Mouse (Mus musculus) thymus, adult 2 months (tissue): ENCODE data around the gene Rfx1. TPM values are rescaled to one million over a fixed set of nuclear protein-coding genes. Genes with fewer than 3 reads are reported as not detected.

Experiments used
- DNase-seq: peaks from one replicate; pipeline ENCODE4 v3.0.0; 2021
- H3K27ac ChIP-seq: fragments of 200-500 bp; 2 replicates; pipeline ENCODE4 v1.5.1; 2012; ENCODE audit warnings: low read length, control low read depth; ENCODE audit not compliant: control insufficient read depth, insufficient read depth
- H3K27me3 ChIP-seq: fragments of 200-500 bp; 2 replicates; pipeline ENCODE4 v1.6.1; 2012; ENCODE audit warnings: mild to moderate bottlenecking, low read length, moderate library complexity, mixed read lengths; ENCODE audit not compliant: control insufficient read depth, insufficient read depth
- H3K36me3 ChIP-seq: fragments of 200-500 bp; 2 replicates; pipeline ENCODE4 v1.6.1; 2012; ENCODE audit warnings: mild to moderate bottlenecking, low read length, moderate library complexity; ENCODE audit not compliant: control insufficient read depth, insufficient read depth
- H3K4me1 ChIP-seq: fragments of 200-500 bp; replicated peaks from 2 replicates; pipeline ENCODE4 v1.6.1; 2012; ENCODE audit warnings: low read length; ENCODE audit not compliant: control insufficient read depth, insufficient read depth
- H3K4me3 ChIP-seq: fragments of 200-500 bp; 2 replicates; pipeline ENCODE4 v1.5.1; 2012; ENCODE audit warnings: mild to moderate bottlenecking, low read length, control low read depth, moderate library complexity; ENCODE audit not compliant: control insufficient read depth, insufficient read depth
- CTCF ChIP-seq: fragments of 200-500 bp; IDR thresholded peaks from 2 replicates; pipeline ENCODE4 v1.5.1; 2012; ENCODE audit warnings: mild to moderate bottlenecking, control low read depth, low read length, moderate library complexity, borderline replicate concordance; ENCODE audit not compliant: control insufficient read depth, poor library complexity, insufficient read depth; ENCODE audit errors: extremely low read depth
- POLR2A ChIP-seq: fragments of 200-500 bp; IDR thresholded peaks from 2 replicates; pipeline ENCODE4 v1.6.1; 2012; ENCODE audit warnings: mild to moderate bottlenecking, low read length, control low read depth, moderate library complexity; ENCODE audit not compliant: control insufficient read depth, poor library complexity, insufficient read depth; ENCODE audit errors: extremely low read depth
- WGBS: fragments of 180-500 bp; shearing (Covaris S2); methylation state at CpG from one replicate; pipeline ENCODE4 v1.1.7; 2018; 5-methylcytosine and 5-hydroxymethylcytosine counted together
- polyA plus RNA-seq: library from polyadenylated mRNA; depleted of rRNA; stranded (reverse); fragments of >200 nt; gene quantifications from 2 replicates; pipeline ENCODE4 v1.2.3, GENCODE M21; 2012

Gene Rfx1
- polyA plus RNA-seq, 1 experiment = 76.1 TPM

DNA sequence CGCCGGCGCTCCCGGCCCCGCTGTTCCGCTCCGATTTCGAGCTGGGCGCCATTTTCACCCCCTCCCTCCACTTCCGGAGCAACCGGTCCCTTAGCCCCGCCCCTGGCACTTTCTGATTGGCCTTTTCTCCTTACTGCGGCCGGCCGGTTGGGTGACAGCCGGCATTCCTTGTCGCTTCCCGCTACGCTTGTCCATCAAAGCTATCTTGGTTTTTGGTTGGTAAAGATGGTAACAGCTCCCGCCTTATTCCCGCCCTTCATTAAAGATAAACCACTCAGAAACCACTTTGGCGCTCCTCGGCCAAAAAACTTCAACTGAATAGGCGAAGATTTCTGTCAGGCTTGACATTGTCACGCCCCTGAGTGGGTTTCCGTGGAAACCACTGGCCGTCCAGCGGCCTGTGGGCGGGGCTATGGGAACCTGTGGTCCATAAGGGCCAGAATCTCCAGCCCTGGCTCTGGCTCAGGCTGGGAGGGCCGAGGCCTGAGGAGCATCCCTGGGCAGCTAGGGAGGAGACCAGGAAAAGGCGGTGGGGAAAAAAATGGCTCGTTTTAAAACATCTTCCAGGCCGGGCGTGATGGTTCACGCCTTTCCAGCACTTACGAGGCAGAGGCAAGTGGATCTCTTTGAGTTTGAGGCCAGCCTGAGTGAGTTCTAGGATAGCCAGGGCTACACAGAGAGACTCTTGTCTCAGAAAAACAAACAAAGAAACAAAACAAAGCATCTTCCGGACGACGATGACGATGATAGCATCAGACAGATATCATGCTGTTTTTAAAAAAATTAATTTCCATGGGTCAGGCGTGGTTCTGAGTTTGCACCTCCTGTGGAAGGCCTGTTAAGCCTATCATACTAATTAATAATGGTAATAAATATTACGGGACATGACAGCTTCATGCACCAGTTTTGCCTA is 38.3 kb downstream of the Rfx1 start, which contains the start of gene Dcaf15:
Dcaf15 (minus strand) TSS at position 72 of the 913 bp plus-strand sequence.
- Histone ChIP-seq H3K27me3 (no peaks in the 10 kb centered on the region), H3K4me1 (peaks cover 21% of the 10 kb centered on the region), H3K4me3 (peak within 1 kb of the TSS; percentile 62), H3K36me3 (no peaks in the 10 kb centered on the region), H3K27ac (no peak within 1 kb of the TSS; the same call in 1 of the 2 replicates)
- DNase-seq = peak; percentile 99
- 12% methylated on average over 42 of the region's 42 CpGs for WGBS
- peak; percentile 57; the same call in 1 of the 2 replicates for TF ChIP-seq POLR2A
- no peak for TF ChIP-seq CTCF

DNA sequence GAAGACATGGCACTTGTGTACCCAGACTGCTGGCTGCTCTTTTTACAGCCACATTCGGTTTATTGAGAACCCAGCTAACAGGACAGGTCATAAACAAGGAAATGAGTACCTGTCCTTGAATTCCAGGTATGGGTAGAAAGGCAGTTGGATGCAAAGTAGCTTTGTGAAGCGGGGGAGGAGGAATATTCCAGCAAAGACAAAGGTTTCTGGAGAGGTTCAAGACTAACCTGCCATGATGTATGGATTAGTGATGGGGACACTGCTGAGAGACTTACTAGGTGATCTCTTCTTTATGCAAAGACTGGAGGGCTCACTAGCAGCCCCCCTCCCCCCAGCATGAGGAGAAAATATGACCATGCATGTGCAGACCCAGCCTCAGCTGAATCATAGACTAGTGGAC is 39.0 kb downstream of the Rfx1 start:
- H3K4me3 ChIP-seq = no peak overlapping the region
- 83% methylated on average over 2 of the region's 2 CpGs for WGBS
- DNase-seq = no peak
- peaks cover 21% of the 10 kb centered on the region for H3K4me1 ChIP-seq
- no peaks in the 10 kb centered on the region for H3K27me3 ChIP-seq
- no peaks in the 10 kb centered on the region for H3K36me3 ChIP-seq
- no peak overlapping the region for H3K27ac ChIP-seq
- TF ChIP-seq CTCF = no peak
- TF ChIP-seq POLR2A = no peak

DNA sequence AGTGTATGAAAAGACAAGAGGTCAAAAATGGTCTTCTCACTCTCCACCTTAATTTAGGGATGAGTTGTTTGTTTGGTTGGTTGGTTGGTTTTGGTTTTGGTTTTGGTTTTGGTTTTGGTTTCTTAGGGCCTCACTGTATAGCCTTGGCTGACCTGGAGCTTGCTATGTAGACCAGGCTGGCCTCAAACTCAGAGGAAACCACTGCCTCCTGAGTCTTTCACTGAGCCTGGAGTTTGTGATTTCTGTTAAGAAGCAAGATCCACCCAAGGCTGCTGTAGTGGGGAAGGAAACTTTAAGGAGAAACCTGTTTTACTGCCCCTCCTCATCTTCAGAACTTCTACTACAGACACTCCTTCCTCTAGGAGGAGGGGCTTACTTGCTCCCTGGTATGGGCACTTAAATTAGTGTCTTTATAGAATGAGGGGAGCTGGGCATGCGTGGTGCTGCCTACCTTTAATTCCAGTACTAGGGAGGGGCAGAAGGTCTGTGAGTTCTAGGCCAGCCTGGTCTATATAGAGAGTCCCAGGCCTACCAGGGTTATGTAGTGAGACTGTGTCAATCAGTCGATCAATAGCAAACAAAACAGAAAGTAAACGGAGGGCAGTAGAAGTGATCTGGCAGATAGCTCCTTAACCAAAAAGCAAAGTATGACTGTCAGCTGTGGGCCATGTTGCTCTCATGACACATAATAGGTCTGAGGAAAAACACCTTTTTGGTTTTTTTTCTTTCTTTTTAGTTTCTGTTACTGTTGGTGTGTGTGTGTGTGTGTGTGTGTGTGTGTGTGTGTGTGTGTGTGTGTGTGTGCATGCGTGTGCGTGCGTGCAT is 39.8 kb downstream of the Rfx1 start:
- H3K27ac ChIP-seq = no peak overlapping the region
- no peaks in the 10 kb centered on the region for H3K27me3 ChIP-seq
- H3K4me3 ChIP-seq = no peak overlapping the region
- TF ChIP-seq CTCF = no peak
- TF ChIP-seq POLR2A = no peak
- 93% methylated on average over 6 of the region's 6 CpGs for WGBS
- peaks cover 21% of the 10 kb centered on the region for H3K4me1 ChIP-seq
- H3K36me3 ChIP-seq = no peaks in the 10 kb centered on the region
- DNase-seq = no peak

DNA sequence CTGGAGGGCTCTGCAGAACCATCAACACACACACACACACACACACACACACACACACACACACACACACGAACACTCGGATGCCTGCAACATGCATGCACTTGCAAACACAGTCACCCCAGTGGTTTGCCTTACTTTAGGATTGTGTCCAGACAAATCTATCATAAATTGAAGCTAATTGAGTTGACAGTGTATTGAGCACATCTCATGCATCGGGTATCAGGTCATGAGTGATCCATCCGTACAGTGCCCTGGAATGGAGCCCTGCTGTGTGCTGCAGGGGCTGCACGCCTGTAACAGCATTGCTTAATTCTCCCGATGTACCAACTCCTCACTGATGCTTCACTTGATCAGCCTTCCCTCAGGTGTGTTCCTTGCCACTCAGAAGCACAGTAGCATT is 49.0 kb downstream of the Rfx1 start:
- Histone ChIP-seq H3K27me3 (no peaks in the 10 kb centered on the region), H3K36me3 (no peaks in the 10 kb centered on the region), H3K4me3 (no peak overlapping the region), H3K27ac (no peak overlapping the region), H3K4me1 (no peaks in the 10 kb centered on the region)
- no peak for DNase-seq
- 97% methylated on average over 6 of the region's 6 CpGs for WGBS
- TF ChIP-seq CTCF (no peak), POLR2A (no peak)

DNA sequence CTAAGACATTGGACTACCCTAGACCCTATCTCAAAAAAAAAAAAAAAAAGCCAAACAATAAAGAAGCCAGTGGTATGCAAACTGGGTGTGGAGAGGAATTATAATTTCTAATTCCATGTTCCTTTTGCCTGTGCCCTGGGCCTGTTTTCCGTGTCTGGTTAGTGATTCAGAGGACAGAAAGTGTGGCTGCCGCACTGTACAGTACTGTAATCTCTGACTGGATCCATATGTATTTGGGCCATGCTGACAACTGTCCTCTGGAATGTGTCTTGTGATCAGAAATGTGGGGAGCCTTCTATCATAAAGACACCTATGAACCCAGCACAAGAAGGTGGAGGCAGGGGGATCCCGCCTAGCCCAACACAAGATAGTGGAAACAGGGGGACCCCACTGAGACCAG is 55.5 kb downstream of the Rfx1 start:
- DNase-seq = no peak

DNA sequence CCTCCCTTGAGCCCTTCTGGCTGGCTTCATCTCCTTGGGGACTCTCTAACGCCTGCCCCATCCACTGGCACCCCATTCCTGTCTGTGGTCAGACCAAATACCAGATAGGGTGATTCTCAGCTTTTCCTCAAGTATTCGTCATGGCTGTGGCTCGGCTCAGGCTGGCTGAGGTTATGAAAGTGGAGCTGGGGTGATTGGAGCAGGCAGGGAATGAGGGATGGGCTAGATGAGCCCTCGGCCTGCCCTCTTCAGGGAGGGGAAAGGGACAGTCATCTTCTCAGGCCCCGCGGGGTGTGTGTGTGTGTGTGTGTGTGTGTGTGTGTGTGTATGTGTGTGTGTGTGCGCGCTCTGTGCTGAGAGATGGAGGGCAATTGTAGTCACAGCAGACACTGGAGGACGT is 59.0 kb downstream of the Rfx1 start, which contains the start of gene Podnl1:
Podnl1 (plus strand) TSS at position 334 of the 400 bp plus-strand sequence.
- H3K27ac ChIP-seq = peak within 1 kb of the TSS; percentile 52; the same call in 1 of the 2 replicates
- H3K4me1 ChIP-seq = peaks cover 38% of the 10 kb centered on the region
- TF ChIP-seq POLR2A (no peak), CTCF (no peak)
- WGBS = 69% methylated on average over 9 of the region's 9 CpGs
- no peaks in the 10 kb centered on the region for H3K36me3 ChIP-seq
- H3K27me3 ChIP-seq = no peaks in the 10 kb centered on the region
- no peak within 1 kb of the TSS for H3K4me3 ChIP-seq
- no peak for DNase-seq

More for the DNA sequence above, 55.5 kb downstream of the Rfx1 start:
- TF ChIP-seq POLR2A = no peak
- no peak for TF ChIP-seq CTCF
- no peaks in the 10 kb centered on the region for H3K27me3 ChIP-seq
- H3K27ac ChIP-seq = no peak overlapping the region
- no peak overlapping the region for H3K4me3 ChIP-seq
- no peaks in the 10 kb centered on the region for H3K36me3 ChIP-seq
- 94% methylated on average over 3 of the region's 3 CpGs for WGBS
- H3K4me1 ChIP-seq = peaks cover 18% of the 10 kb centered on the region
